Mouse (Mus musculus) layer of hippocampus, adult 11-12 months (tissue): ENCODE results near the gene Olfr310.

ENCODE experiments used
- DNase-seq: peaks from one replicate; pipeline ENCODE4 v3.0.0; 2022; ENCODE audit warnings: low spot score

Olfr310 gene

DNA sequence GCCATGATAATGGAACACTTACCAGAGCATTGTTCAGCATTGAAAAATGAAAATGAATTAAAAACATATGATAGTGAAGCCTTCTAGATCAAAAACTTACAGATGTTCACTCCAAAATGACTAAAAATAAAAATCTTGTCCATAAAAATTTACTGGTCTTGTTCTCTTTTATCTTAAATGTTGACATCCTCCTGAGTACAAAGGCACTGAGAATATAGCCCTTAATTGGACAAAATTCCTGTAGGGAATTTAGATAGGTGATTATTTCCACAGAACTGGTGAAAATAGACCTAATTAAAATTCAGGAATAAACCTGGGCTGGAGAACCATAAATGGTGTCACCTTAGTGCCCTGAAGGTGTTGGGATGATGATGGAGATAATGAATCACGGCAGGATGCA, at the start of gene Olfr310:
Olfr310 (minus strand) TSS at position 101 of the 400 bp plus-strand sequence.
- no peak for DNase-seq

DNA sequence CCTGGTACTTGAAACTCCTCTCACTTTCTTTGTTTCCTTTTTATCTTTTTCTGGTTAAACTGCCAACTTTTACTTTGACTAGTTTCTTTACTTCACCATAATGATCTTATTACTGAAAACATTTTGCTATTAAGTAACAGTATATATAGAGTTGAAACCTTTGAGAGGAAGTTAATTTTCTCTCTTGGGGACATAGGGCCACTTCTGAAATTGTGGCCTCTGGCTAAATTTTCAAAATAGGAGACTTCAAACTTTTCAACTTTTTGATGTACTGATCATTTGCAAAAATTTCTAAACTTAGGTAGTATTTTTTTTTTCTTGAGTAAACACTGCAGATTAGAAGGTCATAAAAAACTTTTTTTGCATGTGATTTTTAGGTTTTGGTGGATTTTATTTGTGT, 48.6 kb upstream of the Olfr310 start, which contains the start of gene Olfr308:
Olfr308 (minus strand) TSS at position 101 of the 400 bp plus-strand sequence.
- no peak for DNase-seq

DNA sequence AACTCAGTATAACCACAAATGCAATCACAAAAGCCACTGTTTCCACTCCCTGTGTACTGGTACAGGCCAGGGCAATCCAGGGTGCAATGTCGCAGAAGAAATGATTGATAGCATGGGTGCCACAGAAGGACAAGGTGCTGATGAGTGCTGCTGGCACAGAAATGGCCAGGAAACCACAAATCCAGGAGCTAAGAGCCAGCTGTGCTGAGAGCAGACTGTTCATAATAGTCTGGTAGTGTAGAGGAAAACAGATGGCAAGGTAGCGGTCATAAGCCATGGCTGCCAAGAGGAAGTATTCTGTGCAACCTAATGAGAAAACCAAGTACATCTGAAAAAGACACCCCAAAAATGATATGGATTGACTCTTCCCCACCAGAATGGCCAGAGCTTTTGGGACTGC, 44.4 kb upstream of the Olfr310 start:
- DNase-seq: no peak

DNA sequence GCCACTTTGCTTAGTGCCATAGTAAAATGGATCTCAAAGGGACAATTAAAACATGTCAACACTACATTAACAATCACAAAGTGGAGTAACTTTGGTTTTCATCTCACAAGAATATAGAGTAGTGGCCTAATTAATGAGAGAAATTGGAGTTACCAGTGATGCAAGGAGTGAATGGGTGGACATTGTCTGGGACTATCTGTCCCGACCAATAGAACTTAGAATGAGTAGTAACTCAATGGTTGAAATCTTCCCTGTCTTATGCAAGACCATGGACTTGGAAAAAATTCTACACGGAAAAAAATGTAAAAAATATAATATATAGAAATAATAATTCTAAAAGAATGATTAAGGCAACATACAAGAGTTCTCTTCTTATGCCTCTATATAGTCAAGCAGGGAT, 36.6 kb upstream of the Olfr310 start, which contains the start of gene Olfr309:
Olfr309 (minus strand) TSS at position 101 of the 400 bp plus-strand sequence.
- no peak for DNase-seq

DNA sequence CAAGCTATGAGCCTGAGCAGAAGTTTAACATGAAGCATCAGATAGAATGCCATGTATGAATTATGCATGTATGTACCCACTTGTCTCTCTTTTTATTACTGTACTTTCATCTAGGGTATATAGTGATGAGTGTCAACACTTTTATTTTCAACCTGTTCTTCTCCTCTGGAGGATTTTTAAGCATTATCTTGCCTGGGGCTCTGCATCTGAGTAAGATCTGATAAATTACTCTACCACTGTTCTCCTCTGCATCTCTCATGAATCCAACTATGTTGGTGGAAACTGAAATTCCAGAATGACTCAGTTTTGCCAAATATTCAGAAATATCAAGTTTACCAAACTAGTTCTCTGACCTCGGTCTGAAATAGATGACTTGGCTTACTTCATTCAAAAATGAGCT, 30.8 kb downstream of the Olfr310 start, which contains the start of gene Vmn2r76:
Vmn2r76 (minus strand) TSS at position 101 of the 400 bp plus-strand sequence.
- no peak for DNase-seq
